Mouse (Mus musculus): ENCODE data around the gene Def8. TPM values are rescaled to one million over a fixed set of nuclear protein-coding genes. Genes with fewer than 3 reads are reported as not detected.

Def8 gene
- total RNA-seq, 2 experiments from 2014 or later, result 55.6 to 75.5 TPM

DNA sequence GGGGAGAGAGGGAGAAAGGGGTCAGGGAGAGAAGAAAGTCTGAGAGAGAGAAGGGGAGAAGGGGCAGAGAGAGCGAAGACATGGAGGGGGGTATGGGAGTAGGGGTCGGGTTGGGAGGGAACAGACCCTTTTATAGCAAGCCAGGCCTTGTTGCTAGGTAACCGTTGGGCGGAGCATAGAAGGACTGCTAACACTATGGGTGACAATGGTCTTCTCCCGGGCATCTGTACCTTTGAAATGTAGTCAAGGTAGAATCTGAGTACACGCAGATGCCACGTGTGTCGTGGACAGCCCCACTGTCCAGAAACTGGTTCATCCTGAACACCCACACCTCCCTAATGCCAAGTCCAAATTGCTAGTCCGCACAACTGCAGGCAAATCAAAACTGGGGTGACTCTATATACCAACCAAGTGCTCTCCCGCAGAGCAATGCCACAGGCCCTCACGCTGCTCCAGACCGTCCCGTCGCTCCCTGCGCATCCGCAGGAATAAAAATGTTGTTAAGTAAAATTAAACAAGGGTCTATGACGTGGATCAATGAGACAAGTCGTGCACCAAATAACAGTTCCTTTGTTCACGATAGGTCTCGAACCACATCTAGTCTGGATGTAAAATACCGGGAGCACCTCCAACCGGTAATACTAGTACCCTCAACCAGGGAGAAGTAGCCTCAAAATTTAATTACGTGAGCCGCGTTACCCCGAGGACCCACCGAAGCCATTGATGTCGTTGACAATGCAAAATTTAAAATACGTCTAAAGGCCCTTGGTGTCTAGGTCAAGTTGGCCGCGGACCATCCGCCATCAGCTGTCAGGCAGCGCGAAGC is 53.8 kb downstream of the Def8 start:
- no peak; the same call in 1 of the 2 replicates for ATAC-seq (replicated peaks; ENCODE audit: poor library complexity, severe bottlenecking)

DNA sequence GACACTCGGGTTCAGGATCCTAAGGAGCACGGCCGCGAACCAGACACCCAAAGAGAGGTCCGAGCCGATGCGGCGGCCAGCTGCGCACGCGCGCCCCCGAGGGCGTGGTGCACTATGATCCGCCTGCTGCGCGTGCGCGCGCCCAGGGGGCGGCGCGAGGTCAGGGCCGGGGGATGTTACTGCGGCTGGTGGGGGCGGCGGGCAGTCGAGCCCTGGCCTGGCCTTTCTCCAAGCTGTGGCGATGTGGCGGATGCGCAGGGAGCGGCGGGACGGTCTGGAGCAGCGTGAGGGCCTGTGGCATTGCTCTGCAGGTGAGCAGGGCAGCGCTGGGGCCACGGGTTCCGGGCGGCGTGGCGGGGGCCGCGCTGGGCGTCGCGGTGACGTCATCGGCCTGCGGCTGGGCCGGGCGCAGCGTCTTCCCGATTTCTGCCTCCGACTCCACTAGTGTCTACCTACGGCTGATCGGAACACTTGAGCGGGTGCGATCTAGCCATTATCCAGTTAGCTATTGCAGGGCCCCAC is 54.5 kb downstream of the Def8 start, which contains the start of gene Afg3l1:
TSS of gene Afg3l1 (plus strand) at position 167 of the 522 bp plus-strand sequence.
- peak; percentile 88 for ATAC-seq (replicated peaks; ENCODE audit: poor library complexity, severe bottlenecking)

DNA sequence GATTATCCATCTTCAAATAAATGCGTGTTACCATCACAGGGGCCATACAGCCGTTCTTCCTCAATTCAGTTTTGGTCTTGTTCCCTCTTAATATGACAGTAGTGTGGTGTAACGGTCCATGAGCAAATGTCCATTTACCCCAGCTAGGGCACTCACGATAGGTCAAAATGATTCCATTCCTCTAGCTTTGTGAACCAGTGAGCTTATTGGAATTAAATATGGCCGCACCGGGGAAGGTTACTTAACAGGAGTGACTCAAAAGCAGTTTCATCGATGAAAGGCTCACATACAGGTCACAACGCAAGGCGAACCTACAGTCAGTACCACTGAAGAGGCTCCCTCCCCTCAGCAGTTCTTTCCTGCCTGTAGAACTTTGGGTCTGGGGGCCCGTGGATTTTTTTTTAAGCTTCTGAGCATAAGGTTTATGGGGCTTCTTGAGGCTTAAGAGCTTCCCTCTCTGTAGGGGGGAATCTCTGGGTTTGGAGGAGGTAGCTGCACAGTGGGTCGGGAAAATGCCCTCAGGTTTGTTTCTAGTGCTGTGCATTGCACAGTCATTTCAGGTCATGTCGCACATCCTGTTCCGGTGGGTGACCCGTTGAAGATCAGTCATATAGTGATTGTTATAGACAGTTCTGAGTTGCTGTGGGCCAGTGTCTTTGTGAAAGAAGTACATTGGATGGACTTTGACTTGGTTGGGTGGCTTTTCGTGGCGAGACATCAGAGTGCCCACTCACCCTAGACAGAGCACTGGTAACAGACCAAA is 55.3 kb downstream of the Def8 start:
- ATAC-seq (replicated peaks; ENCODE audit: poor library complexity, severe bottlenecking), result peak; percentile 64

DNA sequence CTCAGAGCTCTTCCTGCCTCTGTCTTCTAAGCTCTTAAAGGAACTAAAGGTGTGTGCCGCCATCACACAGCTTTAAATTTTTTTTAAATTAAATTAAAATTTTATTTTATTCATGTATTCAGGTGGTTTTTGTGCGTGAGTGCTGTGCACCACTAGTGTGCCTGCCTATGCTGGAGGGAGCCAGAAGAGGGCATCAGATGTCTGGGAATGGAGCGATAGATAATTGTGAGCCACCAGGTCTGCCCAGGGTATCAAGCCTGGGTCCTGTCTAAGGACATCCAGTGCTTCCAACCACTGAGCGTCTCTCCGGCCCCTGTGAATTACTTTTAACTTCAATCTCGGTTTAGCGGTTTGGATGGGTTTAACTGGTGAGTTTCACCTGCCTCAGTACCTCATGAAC is 59.3 kb downstream of the Def8 start:
- no peak for ATAC-seq (replicated peaks; ENCODE audit: poor library complexity, severe bottlenecking)

DNA sequence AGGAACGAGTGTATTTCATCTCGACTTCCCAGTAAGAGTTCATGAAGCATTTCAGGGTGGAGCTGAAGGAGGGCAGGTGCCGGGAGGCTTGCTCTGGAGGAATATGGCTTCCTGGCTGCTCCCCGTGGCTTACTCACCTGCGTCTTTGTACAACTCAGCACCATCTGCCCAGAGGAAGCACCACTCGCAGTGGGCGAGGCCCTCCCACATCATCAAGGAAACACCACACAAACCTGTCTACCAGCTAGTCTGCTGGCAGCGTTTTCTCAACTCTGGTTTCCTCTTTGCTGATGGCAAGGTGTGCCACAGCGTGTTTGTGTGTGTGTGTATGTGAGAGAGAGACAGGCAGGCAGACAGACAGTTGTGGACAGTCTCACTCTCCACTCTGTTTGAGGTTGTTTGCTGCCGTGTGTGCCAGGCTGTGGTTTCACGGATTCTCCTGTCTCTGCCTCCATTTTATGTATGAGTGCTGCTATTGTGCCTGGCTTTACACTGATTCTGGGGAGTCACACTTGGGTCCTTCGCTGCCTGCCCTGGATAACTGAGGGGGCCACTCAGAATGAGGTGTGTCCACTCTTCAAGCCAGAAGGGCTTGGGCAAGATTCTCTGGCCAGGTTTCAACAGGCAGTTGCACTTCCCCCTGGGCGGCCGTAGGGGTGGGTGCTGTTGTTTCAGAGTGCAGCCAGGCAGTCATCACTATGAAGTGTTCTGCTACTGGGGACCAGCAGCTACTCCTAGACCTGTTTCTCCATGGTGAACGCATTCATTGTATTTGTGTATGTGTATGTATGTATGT is 68.2 kb downstream of the Def8 start:
- peak; percentile 83 for ATAC-seq (replicated peaks; ENCODE audit: poor library complexity, severe bottlenecking)

DNA sequence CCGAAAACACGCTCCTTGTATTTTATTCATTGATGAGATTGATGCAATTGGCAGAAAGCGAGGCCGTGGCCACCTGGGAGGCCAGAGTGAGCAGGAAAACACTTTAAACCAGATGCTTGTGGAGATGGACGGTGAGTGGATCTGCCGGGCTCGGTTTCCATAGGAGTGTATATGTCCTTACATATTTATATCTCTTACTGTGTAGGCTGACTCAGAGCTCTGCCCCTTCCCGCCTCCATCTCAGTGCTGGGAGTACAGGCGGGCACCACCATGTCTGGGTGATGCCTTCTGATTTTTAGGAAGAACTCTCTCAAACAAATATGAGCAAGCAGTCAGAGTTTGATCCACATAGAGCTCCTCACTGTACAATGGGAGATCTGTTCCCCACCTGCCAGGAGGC is 69.6 kb downstream of the Def8 start:
- no peak for ATAC-seq (replicated peaks; ENCODE audit: poor library complexity, severe bottlenecking)

DNA sequence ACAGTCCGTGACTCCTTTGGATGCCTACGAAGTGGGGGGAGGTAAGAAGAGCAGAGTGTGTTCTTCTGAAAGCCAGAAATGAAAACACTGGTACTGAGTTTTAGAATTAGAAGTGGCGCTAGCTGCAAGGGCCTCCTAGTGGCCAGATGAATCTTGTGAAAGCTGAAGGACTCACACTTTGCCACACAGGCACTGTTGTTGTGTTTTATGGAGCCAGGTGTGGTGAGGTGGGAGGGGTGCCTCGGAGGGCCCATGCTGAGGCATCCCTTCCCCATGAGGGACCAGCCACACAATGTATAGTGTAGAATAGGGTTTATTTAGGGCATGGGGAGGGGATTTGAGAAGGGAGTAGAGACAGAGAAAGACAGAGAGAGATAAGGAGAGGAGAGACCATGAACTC is 74.4 kb downstream of the Def8 start:
- no peak for ATAC-seq (replicated peaks; ENCODE audit: poor library complexity, severe bottlenecking)

DNA sequence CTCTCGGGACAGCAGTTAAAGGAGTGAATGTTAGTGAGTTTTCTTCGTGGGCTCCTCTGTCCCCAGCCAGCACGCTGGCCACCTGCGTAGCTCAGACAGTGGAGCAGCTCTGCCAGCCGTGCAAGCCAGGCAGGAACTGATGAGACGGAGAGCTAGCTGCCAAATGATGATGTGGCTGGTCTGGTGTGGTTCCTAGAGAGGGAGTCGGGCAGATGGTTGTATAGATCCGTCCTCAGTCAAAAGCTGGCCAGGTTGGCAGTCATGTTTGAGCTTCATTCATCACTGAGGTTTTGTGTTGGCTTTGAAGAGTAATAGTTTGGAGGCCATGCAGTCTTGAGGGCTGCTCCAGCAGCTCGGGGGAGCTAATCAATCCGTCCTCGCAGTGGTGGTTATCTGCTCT is 75.6 kb downstream of the Def8 start:
- no peak for ATAC-seq (replicated peaks; ENCODE audit: poor library complexity, severe bottlenecking)

DNA sequence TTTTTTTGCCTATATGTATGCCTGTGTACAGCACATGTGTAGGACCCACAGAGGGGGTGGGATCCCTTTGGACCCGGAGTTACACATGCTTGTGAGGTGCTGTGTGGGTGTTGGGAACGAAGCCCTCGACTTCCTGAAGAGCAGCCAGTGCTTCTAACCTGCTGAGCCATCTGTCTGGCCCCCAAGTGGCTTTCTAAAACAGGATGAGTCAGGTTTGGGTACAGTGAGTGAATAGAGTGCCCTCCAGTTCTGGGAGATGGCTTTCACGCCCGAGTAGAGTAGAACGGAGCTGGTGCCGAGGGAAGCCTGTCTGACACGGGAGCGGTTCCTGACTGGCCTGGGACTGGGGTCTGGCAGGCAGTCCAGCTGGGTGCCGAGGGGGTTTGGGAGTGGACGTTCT is 76.2 kb downstream of the Def8 start:
- no peak for ATAC-seq (replicated peaks; ENCODE audit: poor library complexity, severe bottlenecking)

DNA sequence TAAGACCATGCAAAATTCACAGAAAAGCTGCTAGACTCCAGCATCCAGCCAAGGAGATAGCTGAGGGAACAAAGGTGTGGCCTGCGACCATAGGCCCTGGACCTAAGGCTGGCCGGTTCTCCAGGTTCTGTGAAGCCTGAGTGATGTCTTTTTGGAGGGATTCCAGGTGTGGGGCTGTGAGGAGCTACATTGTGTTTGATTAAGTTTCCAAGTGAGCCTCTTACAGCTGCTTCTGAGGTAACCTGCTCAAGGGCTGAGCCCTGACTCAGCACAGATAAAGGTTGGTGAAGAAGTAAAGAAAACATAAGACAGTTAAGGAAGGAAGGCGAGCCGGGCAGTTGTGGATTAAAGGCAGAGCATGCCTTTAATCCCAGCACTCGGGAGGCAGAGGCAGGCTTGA is 78.9 kb downstream of the Def8 start:
- ATAC-seq (replicated peaks; ENCODE audit: poor library complexity, severe bottlenecking), result no peak

DNA sequence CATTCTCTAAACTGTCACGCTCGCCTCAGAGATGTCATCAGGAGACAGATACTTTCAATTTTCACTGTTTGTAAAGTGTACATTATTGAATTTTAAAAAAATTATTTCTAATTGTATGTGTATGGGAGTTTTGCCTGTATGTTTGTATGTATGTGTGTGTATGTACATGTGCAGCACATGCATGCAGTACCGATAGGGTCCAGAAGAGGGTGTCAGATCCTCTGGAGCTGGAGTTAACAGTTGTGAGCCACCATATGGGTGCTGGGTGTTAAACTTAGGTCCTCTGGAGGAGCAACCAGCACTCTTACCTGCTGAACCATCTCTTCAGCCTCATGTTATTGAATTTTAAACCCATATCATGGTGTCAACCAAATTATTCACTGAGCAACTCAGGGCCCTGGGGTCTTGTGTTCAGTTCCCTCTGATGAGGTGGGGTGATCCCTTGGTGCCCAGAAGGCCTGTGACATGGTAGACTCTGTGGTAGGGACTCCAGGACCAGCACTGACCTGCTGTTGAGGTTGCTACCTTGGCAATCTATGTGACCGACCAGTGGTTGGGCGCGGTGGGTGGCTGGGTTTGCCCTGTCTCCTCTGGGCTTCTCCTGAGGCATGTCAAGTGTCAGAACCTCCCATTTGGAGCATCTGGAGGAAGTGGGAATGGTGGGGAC is 80.6 kb downstream of the Def8 start:
- ATAC-seq (replicated peaks; ENCODE audit: poor library complexity, severe bottlenecking), result no peak

DNA sequence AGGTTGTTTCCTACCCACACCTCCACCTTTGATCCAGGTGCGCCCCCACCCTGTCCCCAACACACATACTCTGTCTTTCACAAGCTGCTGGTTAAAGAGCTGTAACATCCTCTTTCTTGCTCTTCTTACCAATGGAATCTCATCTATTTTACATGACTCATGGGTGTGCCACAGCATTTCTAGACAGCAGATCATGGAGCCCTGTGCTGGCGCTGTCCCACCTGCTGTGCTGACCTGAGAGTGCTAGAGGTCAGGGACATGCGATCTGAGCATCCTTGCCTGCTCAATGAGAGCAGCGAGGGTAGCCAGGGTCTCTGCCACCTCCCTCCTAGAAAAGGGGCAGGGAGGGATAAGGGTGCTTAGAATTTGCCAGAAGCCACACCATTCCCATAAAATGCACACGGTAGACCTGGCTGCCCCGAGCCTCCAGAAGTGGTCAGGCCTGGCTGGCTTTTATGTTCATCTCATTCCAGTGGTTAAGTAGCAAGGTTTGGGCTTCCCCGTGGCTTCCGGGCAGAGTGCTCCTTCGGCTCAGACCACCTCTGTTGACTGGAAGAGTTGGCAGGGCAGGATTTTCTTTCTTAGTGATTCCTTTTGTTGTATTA is 81.4 kb downstream of the Def8 start:
- ATAC-seq (replicated peaks; ENCODE audit: poor library complexity, severe bottlenecking), result no peak

DNA sequence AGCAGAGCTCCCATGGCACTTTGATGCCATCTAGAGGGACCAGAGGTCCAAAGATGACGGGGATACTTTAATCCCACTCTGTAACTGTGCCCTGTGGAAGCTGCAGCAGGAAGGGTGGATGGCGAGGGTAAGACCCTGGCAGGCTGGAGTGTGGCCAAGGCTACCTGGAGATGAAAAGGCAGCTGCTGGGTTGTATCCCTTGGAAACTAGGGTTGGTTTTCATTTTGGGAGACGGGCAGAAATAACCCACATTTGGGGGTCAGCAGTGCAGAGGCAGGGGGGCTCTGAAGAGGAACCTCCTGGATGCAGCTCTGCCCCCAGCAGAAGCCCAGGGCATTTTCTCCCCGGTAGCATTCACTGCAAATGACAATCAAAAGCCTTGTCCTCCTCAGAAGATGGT is 81.9 kb downstream of the Def8 start:
- ATAC-seq (replicated peaks; ENCODE audit: poor library complexity, severe bottlenecking), result no peak

DNA sequence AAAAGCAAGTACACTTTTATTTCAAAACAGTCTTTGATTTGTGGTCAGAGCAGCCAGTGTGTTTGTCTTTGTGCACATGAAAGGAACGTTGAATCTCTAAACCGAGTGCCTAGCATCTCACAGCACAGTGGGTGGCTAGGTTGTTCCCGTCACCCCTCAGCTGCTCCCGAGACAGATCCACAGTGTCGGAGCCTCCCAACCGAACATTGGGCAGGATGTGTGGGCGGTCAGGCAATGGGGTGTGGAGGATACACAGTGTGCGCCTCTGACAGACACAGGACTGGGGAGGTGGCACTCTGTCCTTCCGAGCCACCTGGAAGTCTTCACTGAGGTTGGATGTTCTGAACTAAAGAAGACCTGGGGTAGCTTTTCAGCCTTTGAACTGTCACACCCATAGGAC is 82.4 kb downstream of the Def8 start:
- no peak for ATAC-seq (replicated peaks; ENCODE audit: poor library complexity, severe bottlenecking)

DNA sequence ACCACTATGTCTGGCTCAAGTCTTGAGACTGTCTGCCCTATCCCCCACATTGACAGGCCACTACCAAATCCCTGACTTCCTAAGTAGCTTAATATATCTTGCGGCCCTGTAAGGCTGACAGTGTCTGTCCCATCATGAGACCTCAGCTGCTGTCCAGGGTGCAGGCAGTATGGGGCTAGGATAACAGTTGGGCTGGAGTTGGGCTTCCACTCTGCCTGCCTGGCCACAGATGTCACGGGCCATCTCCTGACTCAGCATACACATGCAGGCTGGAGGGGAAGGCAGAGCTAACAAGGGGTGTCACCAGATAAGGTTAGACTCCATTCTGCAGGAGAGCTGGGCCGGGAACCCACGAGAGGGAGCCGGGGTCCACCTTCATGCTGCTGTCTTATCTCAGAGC is 83.8 kb downstream of the Def8 start:
- ATAC-seq (replicated peaks; ENCODE audit: poor library complexity, severe bottlenecking), result no peak

DNA sequence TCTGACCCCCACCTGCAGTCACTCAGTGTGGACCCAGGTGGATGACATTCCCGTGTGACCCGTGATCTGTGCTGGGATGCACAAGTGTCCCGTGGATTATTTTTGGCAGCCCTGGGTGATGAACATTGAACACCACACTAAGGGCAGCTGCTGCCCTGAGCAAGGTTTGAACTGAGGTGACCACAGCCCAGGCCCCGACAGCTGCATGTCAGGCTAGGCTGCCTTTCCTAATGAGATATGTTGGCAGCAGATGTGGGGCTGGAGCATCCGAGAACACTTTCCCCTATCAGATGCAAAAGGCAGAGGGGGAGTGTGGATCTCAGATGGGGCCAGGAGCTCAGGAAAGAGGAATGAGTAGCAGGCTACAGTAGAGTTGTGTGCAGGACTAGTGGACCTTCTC is 87.5 kb downstream of the Def8 start:
- ATAC-seq (replicated peaks; ENCODE audit: poor library complexity, severe bottlenecking), result no peak

Data from granulocyte monocyte progenitor cell, adult 5-6 weeks (primary cell).